Mouse (Mus musculus) cerebellum, adult 18-20 months (tissue): ENCODE data around the gene Ptprg.

Source experiments
- DNase-seq, 2 experiments: peaks; one replicate each; pipeline ENCODE4 v3.0.0; 2021

The Ptprg gene

GRCm38 (mm10) chr14:11565283-11565682, 12.0 kb downstream of the Ptprg start:
- no peak for DNase-seq

GRCm38 (mm10) chr14:11569734-11570133, 16.4 kb downstream of the Ptprg start:
- no peak for DNase-seq

- no peak for DNase-seq
These were observed 18.5 kb downstream of the Ptprg start for GRCm38 (mm10) chr14:11571766-11572394.

- no peak for DNase-seq
These were observed 19.1 kb downstream of the Ptprg start for GRCm38 (mm10) chr14:11572395-11572784.

- no peak for DNase-seq
These were observed 20.4 kb downstream of the Ptprg start for GRCm38 (mm10) chr14:11573710-11574109.

- no peak for DNase-seq
These were observed 24.1 kb downstream of the Ptprg start for GRCm38 (mm10) chr14:11577276-11577909.

GRCm38 (mm10) chr14:11577910-11578309, 24.6 kb downstream of the Ptprg start:
- no peak for DNase-seq

- DNase-seq = no peak
These were observed 25.2 kb downstream of the Ptprg start for GRCm38 (mm10) chr14:11578492-11578967.

- DNase-seq = no peak
These were observed 26.6 kb downstream of the Ptprg start for GRCm38 (mm10) chr14:11579950-11580349.

GRCm38 (mm10) chr14:11584263-11584662, 30.9 kb downstream of the Ptprg start:
- DNase-seq = no peak

GRCm38 (mm10) chr14:11584929-11585633, 31.7 kb downstream of the Ptprg start:
- no peak for DNase-seq

- DNase-seq = peak; percentile 48 to 56
These were observed 37.1 kb downstream of the Ptprg start for GRCm38 (mm10) chr14:11590387-11590786.

- no peak for DNase-seq
These were observed 39.3 kb downstream of the Ptprg start for GRCm38 (mm10) chr14:11592650-11593049.

- no peak for DNase-seq
These were observed 41.0 kb downstream of the Ptprg start for GRCm38 (mm10) chr14:11594336-11594735.

- no peak for DNase-seq
These were observed 51.0 kb downstream of the Ptprg start for GRCm38 (mm10) chr14:11604133-11604865.

GRCm38 (mm10) chr14:11608366-11608765, 55.0 kb downstream of the Ptprg start:
- DNase-seq = no peak

GRCm38 (mm10) chr14:11609857-11610582, 56.7 kb downstream of the Ptprg start:
- no peak for DNase-seq

- no peak for DNase-seq
These were observed 59.1 kb downstream of the Ptprg start for GRCm38 (mm10) chr14:11612426-11612825.

- DNase-seq = no peak
These were observed 59.8 kb downstream of the Ptprg start for GRCm38 (mm10) chr14:11613146-11613545.

- DNase-seq = no peak
These were observed 62.4 kb downstream of the Ptprg start for GRCm38 (mm10) chr14:11615697-11616096.

GRCm38 (mm10) chr14:11617362-11617761, 64.0 kb downstream of the Ptprg start:
- peak; percentile 37 to 48 for DNase-seq

- peak; percentile 27 to 30 for DNase-seq
These were observed 64.9 kb downstream of the Ptprg start for GRCm38 (mm10) chr14:11618140-11618705.
